Mouse (Mus musculus) E14TG2a.4 (cell line): ENCODE measurements around the gene Olfr961.

Source experiments
- CTCF ChIP-seq: conservative IDR thresholded peaks from 2 replicates; pipeline ENCODE4 v1.5.1; 2014; ENCODE audit warnings: low read length
- NANOG ChIP-seq: IDR thresholded peaks from 2 replicates; pipeline ENCODE4 v1.6.1; 2014; ENCODE audit warnings: borderline replicate concordance, low read length, mixed read lengths

- TF ChIP-seq CTCF: no peak
- TF ChIP-seq NANOG: no peak
Observed at GRCm38 (mm10) chr9:39678557-39678956, 33.7 kb downstream of the Olfr961 start.
